Mouse (Mus musculus) Patski (cell line): Measurements from ENCODE around the gene Dhx29. TPM values are rescaled to one million over a fixed set of nuclear protein-coding genes. Genes with fewer than 3 reads are reported as not detected.
"Not testable (repeated sequence)": the region's sequence is repeated elsewhere in the genome, so short reads cannot be mapped to it uniquely, and the experiment has no call there.

Experiments used
- ATAC-seq: fragments of 100-300 bp; one replicate; pipeline ENCODE4 v1.8.0; 2021
- CTCF ChIA-PET: fragments of 350-600 bp; sonication (Branson Sonifier 250); formaldehyde crosslinking; loops from one replicate; lab custom pipeline; 2022; ENCODE audit warnings: inconsistent platforms; lab: Charles Lee
- POLR2A ChIA-PET: fragments of 350-600 bp; sonication (Branson Sonifier 250); formaldehyde crosslinking; loops from one replicate; lab custom pipeline; 2022; ENCODE audit warnings: antibody characterized with exemption, inconsistent platforms; lab: Charles Lee
- DNase-seq: peaks from one replicate; pipeline ENCODE4 v3.0.0-alpha.2; 2011; ENCODE audit warnings: low read depth, low spot score
- H3K27me3 ChIP-seq: fragments of 371-371 bp; one replicate; pipeline ENCODE4 v1.5.1; 2021
- CTCF ChIP-seq: fragments of 100-300 bp; IDR thresholded peaks from one replicate; pipeline ENCODE4 v1.5.1; 2021
- in situ Hi-C: fragments of 300-500 bp; cut with MboI; formaldehyde crosslinking; loops from 3 replicates; pipeline ENCODE4 v1.11.1; 2018; ENCODE audit warnings: low pct_unique_long_range_greater_than_20kb, mixed read lengths
- polyA plus RNA-seq: library from polyadenylated mRNA; unstranded; gene quantifications from one replicate; pipeline ENCODE4 v1.2.3, GENCODE M21; 2021

Dhx29 gene
- polyA plus RNA-seq, 1 experiment from 2014 or later, result 15.9 TPM

DNA sequence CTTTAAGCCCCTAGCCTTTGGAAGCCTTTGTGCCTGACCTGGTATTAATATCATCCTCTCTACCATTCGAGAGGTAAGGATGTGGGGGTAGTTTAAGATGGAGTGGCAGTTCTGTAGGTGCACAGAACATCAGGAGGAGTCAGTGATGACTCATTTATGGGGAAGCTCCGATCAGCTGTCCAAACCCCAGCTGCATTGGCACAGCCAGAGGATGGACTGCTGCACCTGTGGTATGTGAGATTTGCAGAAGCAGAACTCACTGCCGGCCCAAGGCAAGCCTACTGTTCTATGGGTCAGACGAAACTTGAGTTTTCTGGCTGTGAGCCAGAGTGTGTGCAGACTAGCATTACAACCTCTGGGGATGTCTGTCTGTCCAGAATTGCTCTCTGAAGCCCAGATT, 69.2 kb downstream of the Dhx29 start:
- in situ Hi-C loops, result loop anchor here (25.0 kb wide), 1 partner anchor 709 kb away; the partner anchor contains the start of gene Ankrd55
- POLR2A ChIA-PET, result no interaction called here
- DNase-seq (peak; percentile 34), ATAC-seq (peak; percentile 69)
- no peak for TF ChIP-seq CTCF
- peaks cover 39% of the 10 kb centered on the region for H3K27me3 ChIP-seq
- CTCF ChIA-PET, result no interaction called here

DNA sequence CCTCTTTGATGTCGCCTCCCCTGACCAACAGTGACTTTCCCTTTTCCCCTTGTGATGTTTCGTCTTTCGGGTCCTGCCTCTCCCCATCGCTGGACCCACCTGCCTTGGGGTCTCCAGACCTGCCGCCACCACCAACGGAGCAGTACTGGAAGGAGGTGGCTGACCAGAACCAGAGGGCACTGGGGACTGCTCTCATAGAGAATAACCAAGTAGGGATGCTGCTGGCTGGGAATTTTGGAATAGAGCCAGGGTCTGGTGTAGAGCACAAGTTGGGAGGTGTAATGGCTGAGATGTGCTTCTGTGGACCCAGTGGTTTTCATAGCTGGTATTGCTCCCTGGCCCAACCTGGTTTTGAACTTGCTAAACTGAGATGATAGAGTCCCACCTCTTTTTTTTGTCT, 70.1 kb downstream of the Dhx29 start:
- no peak for DNase-seq
- ATAC-seq, result no peak
- peaks cover 39% of the 10 kb centered on the region for H3K27me3 ChIP-seq
- ChIA-PET CTCF (interaction anchor here (1.5 kb wide), 1 partner anchor 39 kb away, joined by 3 read pairs; no protein-coding TSS in a partner anchor), POLR2A (no interaction called here)
- no peak for TF ChIP-seq CTCF
- in situ Hi-C loops, result loop anchor here (25.0 kb wide), 1 partner anchor 710 kb away; the partner anchor contains the start of gene Ankrd55

DNA sequence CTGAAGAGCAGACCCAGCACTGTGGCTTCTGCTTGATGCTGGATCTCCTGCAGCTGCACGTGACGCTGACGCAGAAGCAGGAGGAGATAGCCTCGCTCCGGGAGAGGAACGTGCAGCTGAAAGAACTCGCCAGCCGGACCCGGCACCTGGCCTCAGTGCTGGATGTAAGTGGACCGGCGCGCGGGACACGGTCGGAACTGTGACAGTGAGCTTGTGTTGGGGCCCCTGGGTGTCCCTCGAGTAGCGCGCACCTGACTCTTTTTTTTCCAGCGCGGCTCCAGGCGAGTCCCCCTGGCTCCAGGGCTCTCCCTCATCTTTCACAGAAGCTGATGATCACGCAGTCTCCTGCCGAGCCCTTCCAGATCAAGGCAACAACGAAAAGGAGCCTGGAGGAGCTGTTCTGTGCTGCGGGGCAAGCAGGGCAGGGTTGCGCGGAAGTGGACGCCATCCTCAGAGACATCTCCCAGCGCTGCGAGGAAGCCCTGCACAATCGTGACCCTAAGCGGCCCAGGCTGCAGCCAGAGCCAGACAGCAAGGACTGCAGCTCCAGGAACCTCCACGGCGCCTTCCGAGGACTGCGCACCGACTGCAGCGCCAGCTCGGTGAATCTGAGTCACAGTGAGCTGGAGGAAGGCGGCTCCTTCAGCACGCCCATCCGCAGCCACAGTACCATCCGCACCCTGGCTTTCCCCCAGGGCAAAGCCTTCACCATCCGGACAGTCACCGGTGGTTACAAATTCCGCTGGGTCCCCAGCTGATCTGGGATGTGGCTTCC, 71.4 kb downstream of the Dhx29 start:
- CTCF ChIA-PET, result interaction anchor here (1.3 to 1.7 kb wide), 3 partner anchors 8 to 37 kb away, joined by 3 to 7 read pairs (median 3); no protein-coding TSS in a partner anchor
- POLR2A ChIA-PET, result no interaction called here
- in situ Hi-C loops, result loop anchor here (25.0 kb wide), 1 partner anchor 711 kb away; the partner anchor contains the start of gene Ankrd55
- TF ChIP-seq CTCF, result no peak
- H3K27me3 ChIP-seq, result peaks cover 29% of the 10 kb centered on the region
- ATAC-seq (peak; percentile 64), DNase-seq (no peak)

DNA sequence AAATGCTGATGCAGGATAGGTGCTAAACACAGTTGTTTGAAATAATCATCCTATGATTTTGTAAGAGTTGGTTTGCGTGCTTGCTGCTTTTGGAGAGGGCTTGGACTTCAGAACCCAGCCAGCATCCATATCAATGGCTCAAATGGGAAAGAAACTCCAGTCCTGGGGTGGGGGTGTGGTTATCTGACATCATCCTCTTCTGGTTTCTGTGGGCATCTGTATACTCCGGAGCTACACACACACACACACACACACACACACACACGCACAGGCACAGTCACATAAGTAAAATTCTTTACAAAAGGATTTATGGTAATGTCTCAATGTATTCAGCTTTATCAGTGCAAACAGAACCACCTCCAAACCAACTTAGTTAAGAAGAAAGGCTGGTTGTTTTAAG, 72.8 kb downstream of the Dhx29 start:
- ChIA-PET CTCF (no interaction called here), POLR2A (interaction anchor here (0.6 kb wide), 1 partner anchor 22 kb away, joined by 3 read pairs; no protein-coding TSS in a partner anchor)
- TF ChIP-seq CTCF, result no peak
- ATAC-seq (no peak), DNase-seq (no peak)
- in situ Hi-C loops, result no loop called here
- peaks cover 19% of the 10 kb centered on the region for H3K27me3 ChIP-seq

DNA sequence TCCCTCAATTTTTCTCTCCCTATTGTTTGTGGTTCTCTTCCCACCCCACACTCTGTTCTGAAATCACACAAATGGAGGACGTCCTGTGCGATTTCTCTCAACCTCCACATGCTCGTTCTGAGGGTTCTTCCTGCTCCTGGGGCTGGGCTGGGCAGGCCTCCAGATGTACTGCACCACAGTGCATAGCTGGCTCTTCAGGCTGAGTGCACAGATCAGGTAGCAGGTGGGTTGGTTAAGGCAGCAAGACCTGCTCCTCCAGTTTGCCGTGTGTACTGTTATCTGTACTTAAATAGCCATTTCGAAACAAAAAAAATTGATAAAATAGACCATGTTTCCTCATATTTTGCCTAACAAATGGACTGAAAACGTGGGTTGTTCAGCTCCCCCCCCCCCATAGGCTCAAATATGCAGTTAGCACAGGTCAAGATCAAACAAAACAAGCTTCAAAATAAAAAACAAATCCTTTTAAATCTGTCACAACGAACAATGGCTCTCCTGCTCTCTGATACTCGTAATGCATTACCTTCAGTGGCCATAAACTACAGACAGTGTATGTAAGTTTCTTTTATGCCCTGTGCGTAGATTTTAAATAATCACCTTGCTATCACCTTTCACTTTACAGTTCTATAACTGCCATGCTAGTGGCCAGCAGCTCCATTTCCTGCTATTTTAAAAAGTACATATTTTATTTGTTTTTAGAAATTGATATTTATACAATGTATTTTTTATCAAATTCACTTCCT, 73.5 kb downstream of the Dhx29 start:
- in situ Hi-C loops, result no loop called here
- DNase-seq (no peak), ATAC-seq (no peak)
- peaks cover 19% of the 10 kb centered on the region for H3K27me3 ChIP-seq
- no peak for TF ChIP-seq CTCF
- ChIA-PET CTCF (no interaction called here), POLR2A (interaction anchor here (1.4 kb wide), 1 partner anchor 20 kb away, joined by 3 read pairs; no protein-coding TSS in a partner anchor)

DNA sequence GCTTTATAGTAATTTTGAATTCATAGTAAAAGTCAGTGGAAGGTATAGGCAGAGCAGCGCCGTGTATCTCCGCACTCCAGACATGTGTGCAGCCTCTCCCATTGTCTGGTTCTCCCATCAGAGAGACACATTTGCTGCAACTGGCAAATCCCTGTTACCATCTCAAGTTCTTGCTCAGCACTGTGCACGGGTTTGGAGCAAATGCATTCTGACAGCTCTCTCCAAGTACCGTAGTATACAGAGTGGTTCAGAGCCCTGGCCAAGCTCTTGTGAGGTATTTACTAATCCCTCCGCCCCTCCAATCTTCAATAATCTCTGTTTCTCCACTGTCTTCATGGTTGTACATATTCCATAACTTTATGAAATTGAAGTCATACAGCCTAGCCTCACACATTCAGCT, 85.4 kb downstream of the Dhx29 start:
- CTCF ChIA-PET, result interaction anchor here (1.0 to 1.4 kb wide), 2 partner anchors 18 to 103 kb away, joined by 3 read pairs; no protein-coding TSS in a partner anchor
- DNase-seq (no peak), ATAC-seq (no peak)
- no peak for TF ChIP-seq CTCF
- peaks cover 3% of the 10 kb centered on the region for H3K27me3 ChIP-seq
- POLR2A ChIA-PET, result no interaction called here
- in situ Hi-C loops, result no loop called here

DNA sequence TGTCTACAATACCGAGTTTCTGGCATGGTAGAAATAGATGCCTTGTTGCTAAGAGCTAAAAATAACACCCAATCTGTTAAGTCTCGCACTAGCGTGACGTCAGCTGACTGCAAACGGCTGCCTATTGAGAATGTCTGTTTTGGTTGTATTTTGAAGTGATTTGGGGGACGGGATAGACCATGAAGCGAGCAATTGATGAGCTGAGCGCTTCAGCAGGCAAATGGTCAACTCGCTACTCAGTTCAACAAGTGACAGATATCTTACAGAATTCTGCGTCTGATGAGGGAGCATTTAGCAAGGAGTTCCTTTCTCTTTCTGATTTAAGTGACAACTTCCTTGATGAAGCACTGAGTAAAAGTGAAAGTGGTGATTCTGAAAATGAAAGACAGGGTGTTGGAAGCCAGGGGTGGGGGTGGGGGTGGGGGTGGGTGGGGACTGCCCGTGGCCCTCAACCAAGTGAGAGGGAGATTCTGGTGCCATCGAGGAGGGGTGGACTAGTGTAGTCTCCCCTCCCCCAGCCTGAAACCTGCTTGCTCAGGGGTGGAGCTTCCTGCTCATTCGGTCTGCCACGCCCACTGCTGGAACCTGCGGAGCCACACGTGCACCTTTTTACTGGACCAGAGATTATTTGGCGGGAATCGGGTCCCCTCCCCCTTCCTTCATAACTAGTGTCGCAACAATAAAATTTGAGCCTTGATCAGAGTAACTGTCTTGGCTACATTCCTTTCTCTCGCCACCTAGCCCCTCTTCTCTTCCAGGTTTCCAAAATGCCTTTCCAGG, 86.1 kb downstream of the Dhx29 start:
- H3K27me3 ChIP-seq, POLR2A ChIA-PET, DNase-seq, ATAC-seq, in situ Hi-C loops: not testable (repeated sequence)
- CTCF ChIA-PET, result interaction anchor here (1.0 to 1.4 kb wide), 2 partner anchors 19 to 103 kb away, joined by 3 read pairs; no protein-coding TSS in a partner anchor

Other genes starting within 250 kb of the Dhx29 start
- 27.3 TPM for gene Plpp1, start 126.7 kb upstream of the Dhx29 start, polyA plus RNA-seq
- gene Mtrex, start 56 bp upstream of the Dhx29 start, polyA plus RNA-seq, result 49.8 TPM
- 0.12 TPM for gene Ccno, start 60.3 kb downstream of the Dhx29 start, polyA plus RNA-seq
- gene Mcidas, start 66.4 kb downstream of the Dhx29 start, polyA plus RNA-seq, result 0.03 TPM
- not detected for gene Cdc20b, start 107.7 kb downstream of the Dhx29 start, polyA plus RNA-seq
- 105 TPM for gene Gpx8, start 119.0 kb downstream of the Dhx29 start, polyA plus RNA-seq
- gene Gzma, start 173.5 kb downstream of the Dhx29 start, polyA plus RNA-seq, result not detected